Mouse (Mus musculus) limb, embryonic 15.5 days (tissue): ENCODE data around the gene Cnot8. TPM values are rescaled to one million over a fixed set of nuclear protein-coding genes. Genes with fewer than 3 reads are reported as not detected.
"Not testable (repeated sequence)": the region's sequence is repeated elsewhere in the genome, so short reads cannot be mapped to it uniquely, and the experiment has no call there.

Experiments used
- ATAC-seq: fragments of 200-750 bp; cut with Nextera tagmentation; 2 replicates; pipeline ENCODE4 v1.8.0; 2017; ENCODE audit warnings: low read depth, moderate TSS enrichment; ENCODE audit not compliant: insufficient number of reproducible peaks, low FRiP score, low TSS enrichment
- H3K27ac ChIP-seq: fragments of 300-500 bp; sonication (generic); 2 replicates; pipeline ENCODE4 v1.5.1; 2015; ENCODE audit warnings: moderate library complexity, mild to moderate bottlenecking, inconsistent platforms
- H3K27me3 ChIP-seq: fragments of 300-500 bp; sonication (generic); 2 replicates; pipeline ENCODE4 v1.6.1; 2015; ENCODE audit warnings: inconsistent platforms
- H3K36me3 ChIP-seq: fragments of 300-500 bp; sonication (generic); 2 replicates; pipeline ENCODE4 v1.6.1; 2015; ENCODE audit warnings: inconsistent platforms
- H3K4me1 ChIP-seq: fragments of 300-500 bp; sonication (generic); 2 replicates; pipeline ENCODE4 v1.6.1; 2015; ENCODE audit warnings: inconsistent platforms
- H3K4me2 ChIP-seq: fragments of 300-500 bp; sonication (generic); 2 replicates; pipeline ENCODE4 v1.6.1; 2015; ENCODE audit warnings: mild to moderate bottlenecking, inconsistent platforms
- H3K4me3 ChIP-seq: fragments of 300-500 bp; sonication (generic); 2 replicates; pipeline ENCODE4 v1.5.1; 2015; ENCODE audit warnings: mild to moderate bottlenecking, inconsistent platforms
- H3K9ac ChIP-seq: fragments of 300-500 bp; sonication (generic); 2 replicates; pipeline ENCODE4 v1.6.1; 2015; ENCODE audit warnings: inconsistent platforms
- H3K9me3 ChIP-seq: fragments of 300-500 bp; sonication (generic); 2 replicates; pipeline ENCODE4 v1.6.1; 2016; ENCODE audit warnings: inconsistent platforms
- WGBS: fragments of 180-500 bp; shearing (Covaris S2); methylation state at CpG from one replicate; pipeline ENCODE4 v1.1.7; 2015; 5-methylcytosine and 5-hydroxymethylcytosine counted together
- polyA plus RNA-seq: library from polyadenylated mRNA; unstranded; fragments of >200 nt; fragmentation: Nextera tagmentation; extraction: Ambion mirVana; gene quantifications from 2 replicates; pipeline ENCODE4 v1.2.1, GENCODE M21; 2015

Cnot8 gene
- polyA plus RNA-seq, result 90.9 and 97.2 TPM in 2 replicates

GRCm38 (mm10) chr11:58103697-58104306 lies at the start of gene Cnot8:
TSS of gene Cnot8 (plus strand) at chr11:58104153.
- H3K4me2 ChIP-seq, result peak within 1 kb of the TSS; percentile 62
- no peaks in the 10 kb centered on the region for H3K9me3 ChIP-seq
- ATAC-seq, result peak; percentile 97
- no peaks in the 10 kb centered on the region for H3K36me3 ChIP-seq
- H3K4me3 ChIP-seq, result peak within 1 kb of the TSS; percentile 64
- peak within 1 kb of the TSS; percentile 91 for H3K27ac ChIP-seq
- peak within 1 kb of the TSS; percentile 72 for H3K9ac ChIP-seq
- WGBS, result under 1% methylated on average over 55 of the region's 55 CpGs
- H3K27me3 ChIP-seq, result no peaks in the 10 kb centered on the region
- H3K4me1 ChIP-seq, result peaks cover 24% of the 10 kb centered on the region

GRCm38 (mm10) chr11:58057455-58057854 lies 46.5 kb upstream of the Cnot8 start:
- 56% methylated on average over 6 of the region's 6 CpGs for WGBS

DNA sequence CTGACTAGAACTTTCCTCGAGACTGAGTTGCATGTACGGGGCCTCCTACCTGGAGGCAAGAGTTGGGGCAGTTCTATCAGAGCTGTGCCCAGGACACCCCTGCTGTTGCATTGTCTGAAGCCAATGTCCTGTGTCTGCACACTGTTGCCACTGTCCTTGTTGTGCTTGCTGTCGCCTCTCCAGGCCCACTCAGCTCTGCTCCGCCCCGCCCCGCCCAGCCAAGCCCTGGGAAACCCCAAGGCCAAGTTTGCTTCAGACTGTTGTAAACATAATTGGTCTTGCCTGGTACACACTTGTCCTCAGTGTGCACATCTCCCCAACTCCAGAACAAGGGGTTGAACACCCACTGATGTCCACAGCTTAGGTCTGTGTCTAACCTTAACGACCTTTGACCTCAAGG lies 44.2 kb upstream of the Cnot8 start:
- not testable (repeated sequence) for ATAC-seq, H3K9me3 ChIP-seq, H3K27ac ChIP-seq, H3K9ac ChIP-seq, H3K4me1 ChIP-seq, H3K4me3 ChIP-seq, H3K27me3 ChIP-seq, H3K4me2 ChIP-seq
- peaks cover 63% of the 10 kb centered on the region for H3K36me3 ChIP-seq
- WGBS, result 89% methylated on average over 7 of the region's 7 CpGs

More at GRCm38 (mm10) chr11:58057455-58057854, 46.5 kb upstream of the Cnot8 start:
- Histone ChIP-seq H3K27me3 (no peaks in the 10 kb centered on the region), H3K9me3 (no peaks in the 10 kb centered on the region), H3K9ac (no peak overlapping the region), H3K36me3 (peaks cover 85% of the 10 kb centered on the region), H3K4me1 (no peaks in the 10 kb centered on the region), H3K4me2 (no peak overlapping the region), H3K4me3 (no peak overlapping the region), H3K27ac (no peak overlapping the region)
- no peak for ATAC-seq

- not testable (repeated sequence) for H3K4me3 ChIP-seq, H3K27ac ChIP-seq, H3K9ac ChIP-seq, H3K27me3 ChIP-seq, H3K4me2 ChIP-seq, H3K4me1 ChIP-seq, ATAC-seq, H3K9me3 ChIP-seq
- 77% methylated on average over 4 of the region's 4 CpGs for WGBS
- peaks cover 48% of the 10 kb centered on the region for H3K36me3 ChIP-seq
These were observed 42.7 kb upstream of the Cnot8 start for GRCm38 (mm10) chr11:58061218-58061617.

DNA sequence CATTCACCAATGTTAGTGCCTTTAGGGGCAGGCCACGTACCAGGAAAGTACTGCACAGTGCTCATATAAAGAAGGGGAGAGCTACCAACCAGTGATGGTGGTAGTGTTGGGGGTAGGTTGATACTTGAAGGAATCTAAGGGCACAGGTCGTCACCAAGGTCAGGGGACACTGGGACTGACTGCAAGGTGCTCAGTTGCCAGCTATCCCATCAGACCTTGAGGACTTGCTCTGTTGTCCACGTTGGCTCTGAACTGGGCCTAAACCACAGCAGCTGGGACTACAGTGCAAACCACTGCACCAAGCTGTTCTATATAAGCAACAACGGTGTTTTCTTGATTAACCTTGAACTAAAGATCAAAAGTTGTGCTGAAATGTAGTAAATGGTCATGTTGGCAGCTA lies 41.4 kb upstream of the Cnot8 start:
- no peak overlapping the region for H3K27ac ChIP-seq
- H3K27me3 ChIP-seq, result no peaks in the 10 kb centered on the region
- no peak overlapping the region for H3K9ac ChIP-seq
- no peak overlapping the region for H3K4me3 ChIP-seq
- no peaks in the 10 kb centered on the region for H3K9me3 ChIP-seq
- no peak for ATAC-seq
- peaks cover 37% of the 10 kb centered on the region for H3K36me3 ChIP-seq
- 84% methylated on average over 4 of the region's 4 CpGs for WGBS
- H3K4me2 ChIP-seq, result no peak overlapping the region
- H3K4me1 ChIP-seq, result peaks cover 3% of the 10 kb centered on the region; the same call in 1 of the 2 replicates

- Histone ChIP-seq H3K36me3 (peaks cover 17% of the 10 kb centered on the region), H3K4me1 (peaks cover 3% of the 10 kb centered on the region; the same call in 1 of the 2 replicates), H3K27me3 (no peaks in the 10 kb centered on the region), H3K9ac (no peak overlapping the region), H3K4me2 (no peak overlapping the region), H3K9me3 (no peaks in the 10 kb centered on the region), H3K27ac (no peak overlapping the region), H3K4me3 (no peak overlapping the region)
- no peak for ATAC-seq
- 93% methylated on average over 4 of the region's 4 CpGs for WGBS
These were observed 38.9 kb upstream of the Cnot8 start for GRCm38 (mm10) chr11:58065025-58065424.

GRCm38 (mm10) chr11:58072978-58073377 lies 31.0 kb upstream of the Cnot8 start:
- H3K9ac ChIP-seq, result no peak overlapping the region
- WGBS, result 77% methylated on average over 3 of the region's 3 CpGs
- no peak for ATAC-seq

DNA sequence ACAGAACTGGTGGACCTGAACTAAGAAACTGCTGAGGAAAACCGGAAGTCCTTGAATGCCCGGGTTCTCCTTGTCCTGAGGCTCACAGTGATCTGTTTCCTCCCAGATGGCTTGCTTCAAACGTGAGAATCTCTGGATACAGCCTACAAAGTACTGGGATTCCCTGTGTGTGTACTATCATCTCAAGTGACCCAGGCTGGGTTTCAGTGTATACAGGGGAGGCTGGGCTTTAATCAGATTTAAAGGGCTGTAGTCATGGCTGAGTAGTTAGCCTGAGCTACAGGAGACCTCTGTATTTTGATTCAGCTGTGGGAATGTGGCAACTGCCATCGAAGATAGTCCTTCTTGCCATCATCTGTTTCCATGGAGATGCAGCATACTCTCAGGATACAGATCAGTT lies 26.7 kb upstream of the Cnot8 start:
- H3K36me3 ChIP-seq, result no peaks in the 10 kb centered on the region
- H3K27ac ChIP-seq, result no peak overlapping the region
- no peak overlapping the region for H3K4me2 ChIP-seq
- 79% methylated on average over 4 of the region's 4 CpGs for WGBS
- no peak overlapping the region for H3K9ac ChIP-seq
- no peaks in the 10 kb centered on the region for H3K9me3 ChIP-seq
- no peaks in the 10 kb centered on the region for H3K27me3 ChIP-seq
- H3K4me3 ChIP-seq, result no peak overlapping the region
- no peaks in the 10 kb centered on the region for H3K4me1 ChIP-seq
- ATAC-seq, result no peak

More at GRCm38 (mm10) chr11:58072978-58073377, 31.0 kb upstream of the Cnot8 start:
- Histone ChIP-seq H3K9me3 (no peaks in the 10 kb centered on the region), H3K4me2 (no peak overlapping the region), H3K4me1 (no peaks in the 10 kb centered on the region), H3K27ac (no peak overlapping the region), H3K36me3 (no peaks in the 10 kb centered on the region), H3K4me3 (no peak overlapping the region), H3K27me3 (no peaks in the 10 kb centered on the region)

DNA sequence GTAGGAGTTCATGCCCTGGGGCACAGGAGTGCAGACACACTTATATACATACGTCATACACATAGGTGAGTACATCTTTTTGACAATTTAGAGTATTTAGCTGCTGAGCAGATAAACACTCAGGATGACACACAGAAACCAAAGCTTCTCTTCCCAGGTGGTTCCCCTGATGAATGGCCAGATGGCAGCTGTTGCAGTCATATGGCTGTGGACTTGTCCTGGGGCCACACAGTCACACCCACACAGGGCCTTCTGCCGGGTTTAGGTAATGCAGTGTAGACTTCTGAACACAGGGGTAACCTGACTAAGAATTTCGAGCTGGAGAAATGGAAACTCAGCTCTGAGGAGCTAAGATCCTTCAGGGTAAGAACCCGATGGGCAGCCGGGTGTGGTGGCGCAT lies 22.2 kb upstream of the Cnot8 start:
- Histone ChIP-seq H3K36me3 (no peaks in the 10 kb centered on the region), H3K9ac (no peak overlapping the region), H3K27me3 (no peaks in the 10 kb centered on the region), H3K4me1 (no peaks in the 10 kb centered on the region), H3K4me3 (no peak overlapping the region), H3K9me3 (no peaks in the 10 kb centered on the region), H3K4me2 (no peak overlapping the region), H3K27ac (no peak overlapping the region)
- 82% methylated on average over 6 of the region's 6 CpGs for WGBS
- no peak for ATAC-seq

DNA sequence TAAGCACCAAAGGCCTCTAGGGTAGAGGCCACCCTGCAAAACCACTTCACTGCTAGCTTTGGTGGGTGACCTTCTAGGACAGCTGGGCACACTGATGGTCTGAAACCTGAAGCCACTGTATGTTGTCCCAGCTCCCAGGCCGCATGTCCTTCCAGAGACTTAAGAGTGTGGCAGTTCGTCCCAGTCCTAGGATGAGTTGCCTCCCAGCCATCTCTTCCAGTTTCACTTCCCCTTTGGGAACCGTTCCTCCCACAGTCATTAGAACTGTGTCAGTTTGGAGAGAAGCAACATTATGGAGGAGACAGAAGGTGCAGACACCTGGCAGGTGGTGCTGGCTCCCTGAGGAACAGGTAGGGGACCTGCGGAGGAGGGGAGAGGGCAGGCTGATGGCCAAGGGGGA lies 11.4 kb upstream of the Cnot8 start:
- Histone ChIP-seq H3K9ac (no peak overlapping the region), H3K27ac (no peak overlapping the region), H3K27me3 (no peaks in the 10 kb centered on the region), H3K9me3 (no peaks in the 10 kb centered on the region), H3K4me3 (0 out of 2 replicates have a peak overlapping the region, but pooled peaks have one; percentile 8), H3K4me2 (peak overlapping the region; percentile 17; the same call in 1 of the 2 replicates), H3K36me3 (no peaks in the 10 kb centered on the region), H3K4me1 (peaks cover 16% of the 10 kb centered on the region)
- 53% methylated on average over 4 of the region's 4 CpGs for WGBS
- no peak for ATAC-seq

DNA sequence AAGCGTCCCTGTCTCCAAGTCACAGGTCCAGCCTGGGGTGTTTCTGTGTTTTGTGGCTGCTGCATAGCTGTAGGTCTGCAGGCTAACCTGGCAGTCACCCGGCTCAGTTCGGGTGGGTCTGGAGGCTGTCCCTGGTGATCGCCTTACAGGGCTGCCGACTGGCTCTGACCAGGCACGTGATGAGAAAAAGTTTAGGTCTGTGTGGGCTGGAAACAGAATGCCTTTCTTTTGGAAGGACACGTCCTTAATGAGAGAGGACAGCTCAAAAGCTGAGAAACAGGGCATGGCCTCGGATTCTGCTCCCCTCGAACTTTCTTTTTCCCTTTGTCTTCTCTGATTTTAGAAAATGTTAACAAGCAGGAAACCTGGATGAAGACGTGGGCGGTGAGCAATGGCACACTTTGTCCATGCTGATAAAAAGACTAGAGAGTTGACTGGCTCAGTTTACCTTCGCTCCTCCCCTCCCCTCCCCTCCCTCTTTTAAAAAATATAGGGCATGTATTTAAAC lies 10.9 kb upstream of the Cnot8 start, which contains the start of gene Gm12248:
TSS of gene Gm12248 (minus strand) at position 114 of the 508 bp plus-strand sequence.
- 14% methylated on average over 12 of the region's 12 CpGs for WGBS
- no peaks in the 10 kb centered on the region for H3K9me3 ChIP-seq
- no peaks in the 10 kb centered on the region for H3K27me3 ChIP-seq
- H3K4me1 ChIP-seq, result peaks cover 21% of the 10 kb centered on the region
- H3K4me2 ChIP-seq, result peak within 1 kb of the TSS; percentile 17; the same call in 1 of the 2 replicates
- no peak within 1 kb of the TSS for H3K27ac ChIP-seq
- no peak within 1 kb of the TSS for H3K9ac ChIP-seq
- no peaks in the 10 kb centered on the region for H3K36me3 ChIP-seq
- 0 out of 2 replicates have a peak within 1 kb of the TSS, but pooled peaks have one; percentile 8 for H3K4me3 ChIP-seq
- ATAC-seq, result no peak

- Histone ChIP-seq H3K4me1 (peaks cover 22% of the 10 kb centered on the region), H3K4me3 (no peak overlapping the region), H3K36me3 (no peaks in the 10 kb centered on the region), H3K4me2 (no peak overlapping the region), H3K9ac (no peak overlapping the region), H3K9me3 (no peaks in the 10 kb centered on the region), H3K27me3 (no peaks in the 10 kb centered on the region), H3K27ac (no peak overlapping the region)
- WGBS, result 77% methylated on average over 4 of the region's 4 CpGs
- ATAC-seq, result no peak
These were observed 9.2 kb upstream of the Cnot8 start for GRCm38 (mm10) chr11:58094766-58095165.
